Mouse (Mus musculus): Measurements from ENCODE around the gene Hsd3b7.

DNA sequence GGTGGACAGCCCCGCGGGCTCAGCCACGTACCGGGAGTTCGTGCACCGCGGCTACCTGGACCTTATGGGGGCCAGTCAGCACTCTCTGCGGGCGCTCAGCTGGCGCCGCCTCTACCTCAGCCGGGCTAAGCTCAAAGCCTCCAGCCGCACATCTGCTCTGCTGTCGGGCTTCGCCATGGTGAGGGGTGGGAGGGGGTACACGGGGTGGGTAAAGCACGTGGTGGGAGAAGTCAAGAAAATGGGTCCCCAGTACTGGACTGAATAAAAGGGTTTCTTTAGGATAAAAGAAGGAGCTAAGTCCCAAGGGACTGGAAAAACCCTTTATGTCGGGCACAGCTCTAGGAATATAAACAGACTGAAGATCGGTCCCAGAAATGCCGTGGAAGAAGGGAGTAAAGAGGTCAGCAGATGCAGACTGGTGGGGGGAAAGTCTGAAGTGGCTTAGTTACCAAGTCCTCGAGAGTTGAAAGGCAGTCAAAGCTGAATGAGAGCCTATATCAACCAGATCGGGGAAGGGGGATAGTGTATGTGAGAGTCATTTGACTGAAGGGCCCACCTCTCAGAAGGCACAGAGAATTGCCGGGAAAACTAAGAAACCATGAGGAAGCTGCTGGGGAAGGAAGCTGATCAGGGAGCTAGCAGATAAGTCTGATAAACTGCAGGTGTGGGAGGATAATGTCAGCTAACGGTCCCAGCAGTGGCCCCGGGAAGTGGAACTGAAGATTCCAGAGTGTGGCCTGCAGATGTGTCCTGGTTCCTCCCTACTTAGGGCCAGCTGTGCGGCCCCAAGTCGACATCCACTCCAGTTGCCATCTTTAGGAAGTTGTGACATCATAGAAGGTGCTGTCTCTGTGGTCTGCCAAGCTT lies 30.1 kb upstream of the Hsd3b7 start:
- TF ChIP-seq CTCF (IDR thresholded peaks at IDR 0.05; ENCODE audit: extremely low read depth, insufficient read depth, low read length): no peak
- TF ChIP-seq POLR2A (IDR thresholded peaks at IDR 0.05; ENCODE audit: extremely low read depth, insufficient read depth, low read length): no peak

Measured in cortical plate, adult 2 months (tissue).